Mouse (Mus musculus) CD4-positive, CD25-positive, alpha-beta regulatory T cell, adult 2 months (primary cell): ENCODE results near the gene Klk5.

Experiments
- DNase-seq: peaks from one replicate; pipeline ENCODE4 v3.0.0-alpha.2; 2012; ENCODE audit warnings: low read depth, low spot score

The Klk5 gene

GRCm38 (mm10) chr7:43841701-43842100, at the start of gene Klk5:
Gene Klk5, plus strand, starts transcription at chr7:43841971.
- no peak for DNase-seq

- no peak for DNase-seq
Measured at GRCm38 (mm10) chr7:43796355-43796754, 45.4 kb upstream of the Klk5 start.

- peak; percentile 74 for DNase-seq
Measured at GRCm38 (mm10) chr7:43797333-43797769, 44.4 kb upstream of the Klk5 start, which contains the start of gene Klk8. Gene Klk8, plus strand, starts transcription at chr7:43797577.

GRCm38 (mm10) chr7:43797844-43798462, 43.8 kb upstream of the Klk5 start:
- DNase-seq = peak; percentile 62

- no peak for DNase-seq
Measured at GRCm38 (mm10) chr7:43799876-43800275, 41.9 kb upstream of the Klk5 start.

GRCm38 (mm10) chr7:43810994-43811393, 30.8 kb upstream of the Klk5 start, which contains the start of gene Klk7:
Gene Klk7, plus strand, starts transcription at chr7:43811294.
- no peak for DNase-seq

- no peak for DNase-seq
Measured at GRCm38 (mm10) chr7:43815211-43815610, 26.6 kb upstream of the Klk5 start.

GRCm38 (mm10) chr7:43816746-43817145, 25.0 kb upstream of the Klk5 start:
- DNase-seq = no peak

GRCm38 (mm10) chr7:43821581-43821980, 20.2 kb upstream of the Klk5 start:
- DNase-seq = no peak

GRCm38 (mm10) chr7:43824199-43824598, 17.6 kb upstream of the Klk5 start, which contains the start of gene Klk6:
Gene Klk6, plus strand, starts transcription at chr7:43824499.
- no peak for DNase-seq

- no peak for DNase-seq
Measured at GRCm38 (mm10) chr7:43826056-43826455, 15.7 kb upstream of the Klk5 start.

GRCm38 (mm10) chr7:43827706-43828105, 14.1 kb upstream of the Klk5 start:
- no peak for DNase-seq

GRCm38 (mm10) chr7:43829006-43829405, 12.8 kb upstream of the Klk5 start:
- no peak for DNase-seq

GRCm38 (mm10) chr7:43843801-43844200, 2.0 kb downstream of the Klk5 start:
- no peak for DNase-seq

- DNase-seq = no peak
Measured at GRCm38 (mm10) chr7:43851616-43852015, 9.8 kb downstream of the Klk5 start.

GRCm38 (mm10) chr7:43854642-43855380, 13.0 kb downstream of the Klk5 start:
- DNase-seq = no peak

- no peak for DNase-seq
Measured at GRCm38 (mm10) chr7:43855709-43856108, 13.9 kb downstream of the Klk5 start.

GRCm38 (mm10) chr7:43856307-43856706, 14.5 kb downstream of the Klk5 start:
- DNase-seq = no peak

GRCm38 (mm10) chr7:43857501-43857900, 15.7 kb downstream of the Klk5 start:
- no peak for DNase-seq

- DNase-seq = no peak
Measured at GRCm38 (mm10) chr7:43860411-43860810, 18.6 kb downstream of the Klk5 start.

GRCm38 (mm10) chr7:43873237-43873636, 31.5 kb downstream of the Klk5 start:
- DNase-seq = peak; percentile 38

- no peak for DNase-seq
Measured at GRCm38 (mm10) chr7:43873674-43874073, 31.9 kb downstream of the Klk5 start.

- no peak for DNase-seq
Measured at GRCm38 (mm10) chr7:43874868-43875375, 33.2 kb downstream of the Klk5 start.
